Mouse (Mus musculus) liver, adult 2 months (tissue): ENCODE results near the gene Olfml1.

ENCODE experiments used
- CTCF ChIP-seq: fragments of 200-500 bp; IDR thresholded peaks from 2 replicates; pipeline ENCODE4 v1.5.1; 2011; ENCODE audit warnings: low read depth, low read length, control low read depth
- POLR2A ChIP-seq: fragments of 200-500 bp; IDR thresholded peaks from 2 replicates; pipeline ENCODE4 v1.6.1; 2011; ENCODE audit warnings: low read length, control low read depth; ENCODE audit not compliant: insufficient read depth; ENCODE audit errors: extremely low read depth

DNA sequence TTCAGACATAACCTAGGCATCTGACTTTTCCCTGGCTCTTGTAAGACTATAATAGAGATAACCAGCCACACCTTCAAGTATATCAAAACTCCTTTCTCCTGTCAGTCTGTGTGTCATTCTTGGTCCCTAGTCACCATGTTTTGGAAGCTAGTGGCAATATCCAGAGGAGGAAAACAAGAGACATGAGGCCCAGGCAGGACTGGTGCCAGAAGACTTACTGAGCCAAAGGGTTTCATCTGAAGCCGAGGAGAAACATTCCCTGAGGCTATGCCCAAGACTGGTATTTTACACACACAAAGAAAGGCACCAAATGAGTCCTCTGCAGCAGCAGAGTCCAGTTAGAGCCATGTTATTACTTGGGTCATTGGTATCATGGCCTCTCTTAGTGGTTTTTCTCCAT is 22.2 kb upstream of the Olfml1 start:
- no peak for TF ChIP-seq CTCF
- TF ChIP-seq POLR2A, result no peak
